Mouse (Mus musculus) heart, postnatal 14 days (tissue): ENCODE results near the gene Olfr1052. TPM values are rescaled to one million over a fixed set of nuclear protein-coding genes. Genes with fewer than 3 reads are reported as not detected.
"Not testable (repeated sequence)": the region's sequence is repeated elsewhere in the genome, so short reads cannot be mapped to it uniquely, and the experiment has no call there.

Experiments
- DNase-seq, 2 experiments: peaks; one replicate each; pipeline ENCODE4 v3.0.0; 2021 to 2022
- intact Hi-C: fragments of 180-260 bp; cut with DNase I; formaldehyde crosslinking; loops from one replicate; pipeline ENCODE4 v1.15.1; 2025
- long read RNA-seq, 2 experiments: library from polyadenylated mRNA; stranded (forward); transcript quantifications; one replicate each; pipeline ENCODE4 v2.0.0; 2021
- total RNA-seq, 2 experiments: library from RNA; stranded (reverse); gene quantifications; 2 replicates each; pipeline ENCODE4 v1.2.3; 2021

Olfr1052 gene
- not detected for total RNA-seq
- long read RNA-seq, experiment 1: 0 reads
- long read RNA-seq, experiment 2: 0 reads

DNA sequence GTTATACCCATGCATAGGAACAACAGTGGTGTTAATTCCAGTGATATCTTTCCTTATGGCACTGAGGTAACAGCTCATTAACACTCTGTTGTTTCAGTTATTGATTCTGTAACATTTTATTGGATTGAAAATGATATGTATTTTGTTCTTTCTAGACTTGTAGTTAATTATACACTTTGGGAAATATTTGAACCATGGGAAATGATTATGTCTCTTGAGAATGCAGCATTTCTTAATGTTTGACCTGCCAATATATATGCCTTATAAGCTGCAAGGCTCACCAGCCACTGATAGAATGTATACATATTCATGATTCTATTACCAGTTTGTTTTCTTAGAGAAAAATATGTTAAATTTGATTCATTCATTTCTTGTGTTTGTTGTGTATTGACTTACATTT lies at the start of gene Olfr1052:
TSS of gene Olfr1052 (plus strand) at position 301 of the 400 bp plus-strand sequence.
- DNase-seq: no peak
- intact Hi-C loops: no loop called here

DNA sequence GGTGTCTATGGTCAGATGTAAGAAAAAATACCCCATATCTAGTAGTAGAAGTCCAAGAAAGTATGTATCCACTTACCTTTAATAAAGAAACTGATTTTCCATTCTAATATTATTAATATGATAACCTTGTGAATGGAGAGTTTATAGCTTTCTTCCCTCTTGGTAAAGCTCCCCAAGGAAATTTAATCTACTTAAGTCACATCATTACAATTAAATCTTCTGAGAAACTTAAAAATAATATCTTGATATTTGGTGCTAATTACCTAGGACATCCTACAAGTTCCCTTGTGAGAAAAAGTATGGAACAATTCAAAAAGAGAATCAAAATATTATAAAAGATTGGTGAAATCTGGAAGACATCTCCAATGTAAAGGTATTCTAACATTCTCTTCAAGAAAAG lies 34.0 kb upstream of the Olfr1052 start, which contains the start of gene Olfr1049:
TSS of gene Olfr1049 (minus strand) at position 101 of the 400 bp plus-strand sequence.
- DNase-seq, intact Hi-C loops: not testable (repeated sequence)

DNA sequence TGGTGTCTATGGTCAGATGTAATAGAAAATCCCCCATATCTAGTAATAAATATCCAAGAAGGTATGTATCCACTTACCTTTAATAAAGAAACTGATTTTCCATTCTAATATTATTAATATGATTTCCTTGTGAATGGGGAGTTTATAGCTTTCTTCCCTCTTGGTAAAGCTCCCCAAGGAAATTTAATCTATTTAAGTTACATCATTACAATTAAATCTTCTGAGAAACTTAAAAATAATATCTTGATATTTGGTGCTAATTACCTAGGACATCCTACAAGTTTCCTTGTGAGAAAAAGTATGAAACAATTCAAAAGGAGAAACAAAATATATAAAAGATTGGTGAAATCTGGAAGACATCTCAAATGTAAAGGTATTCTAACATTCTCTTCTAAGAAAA lies 13.3 kb upstream of the Olfr1052 start, which contains the start of gene Olfr1051:
TSS of gene Olfr1051 (minus strand) at position 101 of the 400 bp plus-strand sequence.
- DNase-seq, intact Hi-C loops: not testable (repeated sequence)

DNA sequence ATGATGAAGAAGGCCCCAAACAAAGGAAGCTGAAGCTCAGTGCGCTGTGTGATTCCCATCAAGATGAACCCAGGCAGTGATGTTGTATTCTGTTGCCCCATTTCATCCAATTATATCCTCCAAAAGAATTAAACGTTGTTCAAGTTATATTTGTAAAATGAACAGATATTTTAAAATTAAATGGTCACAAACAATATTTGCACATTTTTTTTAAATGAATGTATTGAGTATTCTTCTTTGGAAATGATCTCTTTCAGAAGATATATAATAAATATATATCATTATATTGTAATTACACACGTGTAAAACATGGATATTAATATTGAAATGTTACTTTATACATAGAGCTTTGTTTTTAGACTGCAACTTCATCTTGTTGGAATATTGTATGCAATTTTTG lies 22.9 kb downstream of the Olfr1052 start, which contains the start of gene Olfr1053:
TSS of gene Olfr1053 (minus strand) at position 101 of the 400 bp plus-strand sequence.
- no peak for DNase-seq
- intact Hi-C loops: no loop called here

DNA sequence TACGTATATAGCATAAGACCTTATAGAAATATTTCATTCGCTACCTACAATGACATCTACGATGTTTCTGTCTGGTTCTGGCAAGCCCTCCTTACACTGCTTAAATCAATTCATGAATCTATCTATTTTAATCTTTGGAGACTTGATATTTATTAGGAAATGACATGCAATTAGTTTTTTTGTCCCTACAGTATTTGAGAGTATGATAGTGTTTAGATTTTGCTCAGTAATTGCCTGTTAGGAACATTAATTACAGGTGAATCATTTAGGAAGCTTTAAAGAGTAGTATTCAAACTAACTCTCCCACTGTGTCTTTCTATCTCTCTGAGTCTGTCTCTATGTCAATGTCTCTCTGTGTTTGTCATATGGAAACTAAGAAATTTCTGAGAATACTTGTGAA lies 43.1 kb downstream of the Olfr1052 start, which contains the start of gene Olfr1054:
TSS of gene Olfr1054 (minus strand) at position 101 of the 400 bp plus-strand sequence.
- intact Hi-C loops: no loop called here
- no peak for DNase-seq

Other genes with a start within 250 kb of the Olfr1052 start
- gene Olfr1034, start 246.6 kb upstream of the Olfr1052 start, total RNA-seq: under 1 TPM; 0.10 to 0.29 TPM
- not detected for gene Olfr1036, start 218.5 kb upstream of the Olfr1052 start, total RNA-seq
- not detected for gene Olfr1037, start 205.1 kb upstream of the Olfr1052 start, total RNA-seq
- not detected for gene Olfr1039, start 156.5 kb upstream of the Olfr1052 start, total RNA-seq
- not detected for gene Olfr1040, start 145.7 kb upstream of the Olfr1052 start, total RNA-seq
- not detected for gene Olfr1042, start 130.6 kb upstream of the Olfr1052 start, total RNA-seq
- gene Olfr1043, start 124.9 kb upstream of the Olfr1052 start, total RNA-seq: not detected
- gene Olfr1044, start 114.6 kb upstream of the Olfr1052 start, total RNA-seq: not detected
- gene Olfr52, start 106.8 kb upstream of the Olfr1052 start, total RNA-seq: not detected
- gene Olfr1045, start 89.4 kb upstream of the Olfr1052 start, total RNA-seq: not detected
- gene Olfr1046, start 73.1 kb upstream of the Olfr1052 start, total RNA-seq: not detected
- not detected for gene Olfr1047, start 61.1 kb upstream of the Olfr1052 start, total RNA-seq
- not detected for gene Olfr1048, start 52.2 kb upstream of the Olfr1052 start, total RNA-seq
- not detected for gene Olfr1049, start 34.1 kb upstream of the Olfr1052 start, total RNA-seq
- not detected for gene Olfr1051, start 13.4 kb upstream of the Olfr1052 start, total RNA-seq
- not detected for gene Olfr1053, start 22.8 kb downstream of the Olfr1052 start, total RNA-seq
- gene Olfr1054, start 43.0 kb downstream of the Olfr1052 start, total RNA-seq: not detected
- not detected for gene Olfr1055, start 57.8 kb downstream of the Olfr1052 start, total RNA-seq
- not detected for gene Olfr1056, start 70.0 kb downstream of the Olfr1052 start, total RNA-seq
- not detected for gene Olfr1057, start 85.9 kb downstream of the Olfr1052 start, total RNA-seq
- not detected for gene Olfr1058, start 96.1 kb downstream of the Olfr1052 start, total RNA-seq
- not detected for gene Olfr1061, start 121.6 kb downstream of the Olfr1052 start, total RNA-seq
- gene Olfr1062, start 134.3 kb downstream of the Olfr1052 start, total RNA-seq: not detected
- not detected for gene Olfr1065, start 158.1 kb downstream of the Olfr1052 start, total RNA-seq
- gene Olfr1066, start 163.8 kb downstream of the Olfr1052 start, total RNA-seq: not detected
- gene Olfr228, start 194.9 kb downstream of the Olfr1052 start, total RNA-seq: not detected
- not detected for gene Olfr1076, start 216.0 kb downstream of the Olfr1052 start, total RNA-seq